Mouse (Mus musculus): ENCODE data around the gene Foxa2.

- TF ChIP-seq CTCF (IDR thresholded peaks at IDR 0.05; ENCODE audit: insufficient read depth, low read depth, low read length) (no peak), POLR2A (IDR thresholded peaks at IDR 0.05; ENCODE audit: insufficient read depth, low read depth, low read length) (no peak)
These were observed 6.6 kb upstream of the Foxa2 start for GRCm38 (mm10) chr2:148053411-148053810.
